34 mouse cellular contexts compared by ENCODE assay signal in the genomic region with DNA sequence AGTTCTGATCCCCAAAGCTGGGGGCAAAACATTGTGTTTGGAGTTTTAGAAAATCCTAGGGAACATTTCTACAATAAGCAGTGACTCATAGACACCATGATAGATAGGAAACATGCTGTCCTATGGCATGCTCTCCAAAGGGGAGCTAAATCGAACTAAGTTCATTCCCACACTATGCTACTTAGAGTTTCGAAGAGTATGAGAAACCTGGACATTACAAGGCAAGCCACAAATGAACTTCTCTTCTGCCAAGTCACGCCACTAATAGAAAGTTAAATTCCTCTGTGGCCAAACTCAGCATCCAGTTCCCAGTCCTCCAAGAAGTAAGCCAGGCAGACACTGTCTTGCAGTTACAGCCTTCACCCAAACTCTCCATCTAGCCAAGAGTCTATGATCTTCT.
"Had no signal": no experiment of that assay in that cellular context is flagged by ENCODE, and none has a peak within 500 bp of the region (broad histone marks: within the 10 kb centered on the region; RNA-seq: fewer than 3 reads in every experiment).

No protein-coding gene starts in this region.

- H3K27me3 ChIP-seq: heart, embryonic 12.5 days; heart, embryonic 13.5 days; heart, embryonic 15.5 days; hindbrain, embryonic 12.5 days; hindbrain, embryonic 13.5 days; hindbrain, embryonic 15.5 days; intestine, embryonic 15.5 days; kidney, embryonic 15.5 days had no signal

- H3K9ac ChIP-seq: heart, embryonic 12.5 days; heart, embryonic 13.5 days; heart, embryonic 15.5 days; hindbrain, embryonic 12.5 days; hindbrain, embryonic 13.5 days; hindbrain, embryonic 14.5 days; hindbrain, embryonic 15.5 days; intestine, embryonic 15.5 days; kidney, embryonic 15.5 days had no signal

- H3K4me2 ChIP-seq: heart, embryonic 11.5 days; heart, embryonic 12.5 days; heart, embryonic 13.5 days; heart, embryonic 15.5 days; hindbrain, embryonic 12.5 days; hindbrain, embryonic 13.5 days; hindbrain, embryonic 14.5 days; hindbrain, embryonic 15.5 days; intestine, embryonic 15.5 days; kidney, embryonic 15.5 days had no signal

- H3K4me1 ChIP-seq: heart, embryonic 10.5 days; heart, embryonic 12.5 days; heart, embryonic 13.5 days; heart, embryonic 15.5 days; hindbrain, embryonic 10.5 days; hindbrain, embryonic 12.5 days; hindbrain, embryonic 13.5 days; hindbrain, embryonic 15.5 days; intestine, embryonic 15.5 days; kidney, embryonic 15.5 days had no signal

- H3K4me3 ChIP-seq: heart, embryonic 10.5 days; heart, embryonic 12.5 days; heart, embryonic 13.5 days; heart, embryonic 15.5 days; hindbrain, embryonic 10.5 days; hindbrain, embryonic 12.5 days; hindbrain, embryonic 13.5 days; hindbrain, embryonic 15.5 days; intestine, embryonic 15.5 days; kidney, embryonic 15.5 days; layer of hippocampus, adult 2 months; left cerebral cortex, adult 2 months had no signal

- H3K27ac ChIP-seq: heart, embryonic 10.5 days; heart, embryonic 13.5 days; heart, embryonic 15.5 days; hindbrain, embryonic 10.5 days; hindbrain, embryonic 12.5 days; hindbrain, embryonic 13.5 days; hindbrain, embryonic 14.5 days; hindbrain, embryonic 15.5 days; hindbrain, postnatal 0 days; intestine, embryonic 15.5 days; kidney, embryonic 15.5 days; kidney, postnatal 0 days; layer of hippocampus, adult 2 months; left cerebral cortex, adult 2 months had no signal

- ATAC-seq: hindbrain, postnatal 0 days; inflammation-experienced regulatory T-cells, adult 6 months; intestine, embryonic 15.5 days; intestine, embryonic 16.5 days; intestine, postnatal 0 days had no signal

- H3K36me3 ChIP-seq: heart, embryonic 10.5 days; heart, embryonic 12.5 days; heart, embryonic 13.5 days; heart, embryonic 15.5 days; hindbrain, embryonic 10.5 days; hindbrain, embryonic 12.5 days; hindbrain, embryonic 13.5 days; hindbrain, embryonic 15.5 days; intestine, embryonic 15.5 days; kidney, embryonic 15.5 days had no signal

- H3K9me3 ChIP-seq: heart, embryonic 10.5 days; heart, embryonic 12.5 days; heart, embryonic 13.5 days; heart, embryonic 15.5 days; hindbrain, embryonic 10.5 days; hindbrain, embryonic 12.5 days; hindbrain, embryonic 13.5 days; hindbrain, embryonic 15.5 days; intestine, embryonic 15.5 days; kidney, embryonic 15.5 days had no signal

- DNase-seq: heart, postnatal 10 days; heart, postnatal 14 days; heart, postnatal 36 days; kidney, adult 11 months; kidney, adult 18-20 months; kidney, adult 2 months; kidney, adult 8-10 months; kidney, adult 9 months; kidney, postnatal 10 days; kidney, postnatal 14 days; kidney, postnatal 25 days; kidney, postnatal 36 days; kidney, postnatal 4 days; layer of hippocampus, adult 9-11 months; layer of hippocampus, postnatal 36 days had no signal
